Mouse (Mus musculus): Measurements from ENCODE around the gene Bhlhe23. TPM values are rescaled to one million over a fixed set of nuclear protein-coding genes. Genes with fewer than 3 reads are reported as not detected.
A peak's percentile ranks its signal among the peaks of the same experiment; 100 is the strongest.

The Bhlhe23 gene
- total and polyA plus RNA-seq, 3 experiments: not detected

DNA sequence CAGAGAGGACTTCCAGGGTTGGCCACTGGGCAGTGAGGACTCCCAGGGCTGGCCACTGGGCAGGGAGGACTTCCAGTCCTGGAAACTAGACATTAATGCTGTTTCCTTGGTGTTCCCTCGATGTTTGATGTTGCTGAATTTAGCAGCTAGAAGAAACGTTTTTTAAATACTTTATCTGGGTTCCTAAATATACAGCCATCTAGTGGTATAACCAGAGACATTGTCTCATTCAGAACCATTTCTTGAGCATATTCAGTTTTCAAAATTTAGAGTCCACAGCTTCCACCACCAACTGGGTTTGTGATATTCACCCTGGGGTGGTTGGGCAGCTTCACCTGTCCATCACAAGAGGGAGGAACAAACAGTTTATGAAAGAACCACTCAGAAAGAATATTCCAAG is 34.3 kb upstream of the Bhlhe23 start:
- no peaks in the 10 kb centered on the region for H3K9me3 ChIP-seq (replicated peaks; ENCODE audit: low read length)
- dilution Hi-C loops (cut with MboI; ENCODE audit: extremely low pct_ligation_motif_present, extremely low pct_unique_long_range_greater_than_20kb, low sequenced_read_pairs): no loop called here

DNA sequence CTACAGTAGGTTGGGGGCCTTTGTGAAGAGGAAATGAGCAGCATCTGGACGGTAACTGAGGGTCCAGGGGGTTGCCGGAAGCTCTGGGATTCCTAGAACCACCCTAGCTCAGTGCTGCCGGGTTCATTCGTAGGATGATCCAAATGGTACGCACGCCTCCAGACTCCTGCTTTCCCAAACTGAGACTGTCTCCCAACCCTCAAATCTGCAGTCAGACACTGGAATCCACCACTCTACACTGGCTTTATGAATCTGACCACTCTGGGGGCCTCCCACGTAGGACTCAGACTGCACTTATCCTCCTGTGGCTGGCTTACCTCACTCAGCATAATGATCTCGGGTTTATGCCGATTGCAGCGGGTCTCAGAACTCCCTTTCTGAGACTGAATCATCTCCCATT is 32.8 kb upstream of the Bhlhe23 start:
- TF ChIP-seq ZKSCAN1 (IDR thresholded peaks at IDR 0.05; ENCODE audit: borderline replicate concordance, low read depth, low read length) (no peak), CTCF (conservative IDR thresholded peaks at IDR 0.05 in 1 of 2, IDR thresholded peaks at IDR 0.05 in 1 of 2; ENCODE audit: low read depth in 2 of 2, low read length in 2 of 2) (no peak), BHLHE40 (IDR thresholded peaks at IDR 0.05; ENCODE audit: low read depth, low read length) (no peak)
- in situ Hi-C loops (cut with MboI; ENCODE audit: low pct_ligation_motif_present, low pct_unique_long_range_greater_than_20kb, low sequenced_read_pairs) (no loop called here), dilution Hi-C loops (cut with MboI; ENCODE audit: extremely low pct_ligation_motif_present, extremely low pct_unique_long_range_greater_than_20kb, low sequenced_read_pairs) (no loop called here)
- Histone ChIP-seq H3K4me2 (ENCODE audit: insufficient read depth, low read depth, poor library complexity, severe bottlenecking) (no peak overlapping the region), H3K9ac (ENCODE audit: insufficient read depth, low read depth) (no peak overlapping the region), H3K9me3 (replicated peaks; ENCODE audit: low read length) (no peaks in the 10 kb centered on the region), H3K4me1 (ENCODE audit: control insufficient read depth in 1 of 2, insufficient read depth in 2 of 2) (no peaks in the 10 kb centered on the region), H3K36me3 (replicated peaks in 1 of 2; ENCODE audit: control insufficient read depth in 1 of 2, insufficient read depth in 1 of 2, low read length in 1 of 2) (no peaks in the 10 kb centered on the region), H3K27me3 (replicated peaks) (peaks cover 94% of the 10 kb centered on the region), H3K4me3 (replicated peaks in 1 of 3; ENCODE audit: low read depth in 2 of 3, low read length in 2 of 3, poor library complexity in 1 of 3) (no peak overlapping the region), H3K27ac (ENCODE audit: insufficient read depth, low read depth) (no peak overlapping the region), H3K79me2 (replicated peaks; ENCODE audit: control insufficient read depth, extremely low read depth, insufficient read depth, poor library complexity, severe bottlenecking) (no peaks in the 10 kb centered on the region)
- no peak for DNase-seq (ENCODE audit: extremely low read depth)

More for the DNA sequence above, 34.3 kb upstream of the Bhlhe23 start:
- Histone ChIP-seq H3K27me3 (replicated peaks) (peaks cover 94% of the 10 kb centered on the region), H3K36me3 (replicated peaks in 1 of 2; ENCODE audit: control insufficient read depth in 1 of 2, insufficient read depth in 1 of 2, low read length in 1 of 2) (no peaks in the 10 kb centered on the region), H3K27ac (ENCODE audit: insufficient read depth, low read depth) (no peak overlapping the region), H3K4me3 (replicated peaks in 1 of 3; ENCODE audit: low read depth in 2 of 3, low read length in 2 of 3, poor library complexity in 1 of 3) (no peak overlapping the region), H3K4me2 (ENCODE audit: insufficient read depth, low read depth, poor library complexity, severe bottlenecking) (no peak overlapping the region), H3K9ac (ENCODE audit: insufficient read depth, low read depth) (no peak overlapping the region), H3K79me2 (replicated peaks; ENCODE audit: control insufficient read depth, extremely low read depth, insufficient read depth, poor library complexity, severe bottlenecking) (no peaks in the 10 kb centered on the region), H3K4me1 (ENCODE audit: control insufficient read depth in 1 of 2, insufficient read depth in 2 of 2) (no peaks in the 10 kb centered on the region)
- in situ Hi-C loops (cut with MboI; ENCODE audit: low pct_ligation_motif_present, low pct_unique_long_range_greater_than_20kb, low sequenced_read_pairs): no loop called here
- no peak for DNase-seq (ENCODE audit: extremely low read depth)
- no peak for TF ChIP-seq TCF12 (IDR thresholded peaks at IDR 0.05; ENCODE audit: low read depth, low read length)
- no peak for TF ChIP-seq IRF4 (IDR thresholded peaks at IDR 0.05; ENCODE audit: low read depth, low read length)
- TF ChIP-seq UBTF (IDR thresholded peaks at IDR 0.05; ENCODE audit: low read depth, low read length): no peak
- TF ChIP-seq ETS1 (conservative IDR thresholded peaks at IDR 0.05; ENCODE audit: low read depth, low read length): no peak

DNA sequence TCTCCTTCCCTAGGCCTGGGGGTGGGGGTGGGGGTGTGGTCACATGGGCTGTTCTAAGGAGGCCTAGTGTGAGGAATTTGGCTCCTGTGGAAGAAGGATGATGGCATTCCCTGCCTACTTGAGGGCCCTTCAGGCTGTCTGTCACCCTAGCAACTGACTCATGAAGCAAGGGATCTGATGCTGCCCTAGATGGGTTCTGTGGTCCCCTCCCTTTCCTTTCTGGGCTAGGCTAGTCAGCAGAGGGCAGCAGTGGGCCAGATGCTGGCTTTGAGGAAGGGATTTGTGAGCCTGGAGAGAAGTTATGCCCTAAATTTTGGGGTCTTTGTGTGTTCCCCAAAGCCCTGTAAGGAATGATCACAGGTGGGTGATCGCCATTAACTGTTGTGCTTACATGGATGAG is 29.3 kb upstream of the Bhlhe23 start:
- DNase-seq (ENCODE audit: extremely low read depth): peak; percentile 13
- Histone ChIP-seq H3K9ac (ENCODE audit: insufficient read depth, low read depth) (no peak overlapping the region), H3K9me3 (replicated peaks; ENCODE audit: low read length) (no peaks in the 10 kb centered on the region), H3K27ac (ENCODE audit: insufficient read depth, low read depth) (no peak overlapping the region), H3K4me2 (ENCODE audit: insufficient read depth, low read depth, poor library complexity, severe bottlenecking) (no peak overlapping the region), H3K79me2 (replicated peaks; ENCODE audit: control insufficient read depth, extremely low read depth, insufficient read depth, poor library complexity, severe bottlenecking) (no peaks in the 10 kb centered on the region), H3K4me1 (ENCODE audit: control insufficient read depth in 1 of 2, insufficient read depth in 2 of 2) (no peaks in the 10 kb centered on the region), H3K36me3 (replicated peaks in 1 of 2; ENCODE audit: control insufficient read depth in 1 of 2, insufficient read depth in 1 of 2, low read length in 1 of 2) (no peaks in the 10 kb centered on the region), H3K4me3 (replicated peaks in 1 of 3; ENCODE audit: low read depth in 2 of 3, low read length in 2 of 3, poor library complexity in 1 of 3) (no peak overlapping the region), H3K27me3 (replicated peaks) (peaks cover 93% of the 10 kb centered on the region)
- in situ Hi-C loops (cut with MboI; ENCODE audit: low pct_ligation_motif_present, low pct_unique_long_range_greater_than_20kb, low sequenced_read_pairs): no loop called here
- dilution Hi-C loops (cut with MboI; ENCODE audit: extremely low pct_ligation_motif_present, extremely low pct_unique_long_range_greater_than_20kb, low sequenced_read_pairs): no loop called here
- no peak for TF ChIP-seq USF1 (IDR thresholded peaks at IDR 0.05; ENCODE audit: low read depth, low read length)
- peak; percentile 37 for TF ChIP-seq RAD21 (IDR thresholded peaks at IDR 0.05; ENCODE audit: low read depth, low read length)
- TF ChIP-seq E2F4 (IDR thresholded peaks at IDR 0.05; ENCODE audit: insufficient replicate concordance, low read depth, low read length): no peak
- no peak for TF ChIP-seq MAFK (IDR thresholded peaks at IDR 0.05; ENCODE audit: insufficient replicate concordance, low read length)
- TF ChIP-seq CTCF (conservative IDR thresholded peaks at IDR 0.05 in 1 of 2, IDR thresholded peaks at IDR 0.05 in 1 of 2; ENCODE audit: low read depth in 2 of 2, low read length in 2 of 2): peak in 1 of 2 experiments; percentile 67; a peak in 2 of 4 replicates
- TF ChIP-seq MAX (IDR thresholded peaks at IDR 0.05; ENCODE audit: low read length): no peak
- TF ChIP-seq NRF1 (IDR thresholded peaks at IDR 0.05; ENCODE audit: low read depth, low read length): no peak
- no peak for TF ChIP-seq UBTF (IDR thresholded peaks at IDR 0.05; ENCODE audit: low read depth, low read length)
- TF ChIP-seq BHLHE40 (IDR thresholded peaks at IDR 0.05; ENCODE audit: low read depth, low read length): no peak
- TF ChIP-seq SMC3 (IDR thresholded peaks at IDR 0.05; ENCODE audit: low read depth, low read length): peak; percentile 52
- TF ChIP-seq ZNF384 (IDR thresholded peaks at IDR 0.05; ENCODE audit: low read depth, low read length): no peak

Measured in CH12.LX (cell line).